Mouse (Mus musculus): ENCODE measurements around the gene Gpr61.

- TF ChIP-seq EP300 (IDR thresholded peaks at IDR 0.05; ENCODE audit: low read depth) = no peak
- no peak for TF ChIP-seq CTCF (IDR thresholded peaks at IDR 0.05; ENCODE audit: low read depth)
These were observed 42.4 kb upstream of the Gpr61 start for GRCm38 (mm10) chr3:108197066-108197497.

All from liver, embryonic 14.5 days (tissue).